ENCODE assay signal across 18 mouse cellular contexts in genomic region chr1:157285366-157285765, GRCm38 (mm10).
"Had no signal": no experiment of that assay in that cellular context is flagged by ENCODE, and none has a peak within 500 bp of the region (broad histone marks: within the 10 kb centered on the region; RNA-seq: fewer than 3 reads in every experiment).

No protein-coding gene starts in this region.

- H3K9me3 ChIP-seq: limb, embryonic 10.5 days; limb, embryonic 13.5 days; liver, embryonic 12.5 days; liver, embryonic 15.5 days; lung, embryonic 15.5 days; midbrain, embryonic 12.5 days; midbrain, embryonic 15.5 days; neural tube, embryonic 13.5 days had no signal

- H3K4me1 ChIP-seq: limb, embryonic 10.5 days; limb, embryonic 13.5 days; liver, embryonic 12.5 days; liver, embryonic 15.5 days; lung, embryonic 15.5 days; midbrain, embryonic 15.5 days had no signal

- ATAC-seq: liver, embryonic 12.5 days; midbrain, embryonic 15.5 days had no signal

- H3K27me3 ChIP-seq: limb, embryonic 13.5 days; liver, embryonic 12.5 days; liver, embryonic 15.5 days; lung, embryonic 15.5 days; midbrain, embryonic 12.5 days; midbrain, embryonic 15.5 days; neural tube, embryonic 13.5 days had no signal

- H3K36me3 ChIP-seq: limb, embryonic 10.5 days; limb, embryonic 13.5 days; liver, embryonic 12.5 days; liver, embryonic 15.5 days; lung, embryonic 15.5 days; midbrain, embryonic 12.5 days; midbrain, embryonic 15.5 days; neural tube, embryonic 13.5 days had no signal

- DNase-seq: kidney, adult 18-20 months; kidney, adult 9 months; kidney, postnatal 14 days; kidney, postnatal 4 days; liver; lung, adult 18-20 months; lung, postnatal 10 days; lung, postnatal 36 days; thymus, postnatal 36 days had no signal

- H3K4me2 ChIP-seq: limb, embryonic 13.5 days; liver, embryonic 12.5 days; liver, embryonic 15.5 days; lung, embryonic 15.5 days; midbrain, embryonic 12.5 days; midbrain, embryonic 15.5 days; neural tube, embryonic 13.5 days had no signal

- H3K27ac ChIP-seq: limb, embryonic 10.5 days; limb, embryonic 13.5 days; liver, embryonic 12.5 days; liver, embryonic 15.5 days; lung, embryonic 15.5 days; midbrain, embryonic 12.5 days; midbrain, embryonic 15.5 days; neural tube, embryonic 13.5 days; stomach, postnatal 0 days had no signal

- H3K9ac ChIP-seq: limb, embryonic 13.5 days; liver, embryonic 12.5 days; liver, embryonic 15.5 days; lung, embryonic 15.5 days; midbrain, embryonic 12.5 days; midbrain, embryonic 15.5 days; neural tube, embryonic 13.5 days had no signal

- H3K4me3 ChIP-seq: limb, embryonic 10.5 days; limb, embryonic 13.5 days; liver, embryonic 12.5 days; liver, embryonic 15.5 days; lung, embryonic 15.5 days; midbrain, embryonic 12.5 days; midbrain, embryonic 15.5 days; neural tube, embryonic 13.5 days had no signal
